Mouse (Mus musculus): ENCODE results near the gene Trap1. TPM values are rescaled to one million over a fixed set of nuclear protein-coding genes. Genes with fewer than 3 reads are reported as not detected.
A peak's percentile ranks its signal among the peaks of the same experiment; 100 is the strongest.
"Not testable (repeated sequence)": the region's sequence is repeated elsewhere in the genome, so short reads cannot be mapped to it uniquely, and the experiment has no call there.

Gene Trap1
- polyA plus RNA-seq, 1 experiment from 2014 or later, result 82.8 TPM

DNA sequence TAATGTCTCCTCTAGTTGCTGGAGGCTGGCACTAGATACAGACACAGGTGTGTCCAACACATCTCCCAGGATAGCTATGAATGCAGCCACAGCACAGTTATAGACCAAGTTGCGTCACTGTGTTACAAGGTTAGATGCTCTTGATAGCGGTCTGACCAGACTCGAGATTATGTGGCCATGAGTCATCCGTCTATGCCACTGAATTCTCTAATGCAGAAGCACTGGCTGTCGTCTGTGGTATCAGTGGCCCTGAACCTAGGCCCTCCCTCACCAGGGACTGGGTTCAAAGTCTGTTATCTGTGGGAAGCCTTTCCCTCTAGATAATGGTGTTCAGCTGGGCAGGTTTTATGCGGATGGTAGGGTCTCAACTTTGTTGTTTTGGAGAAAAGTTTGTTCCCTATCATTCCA is 45.3 kb downstream of the Trap1 start:
- H3K9me3 ChIP-seq (replicated peaks; ENCODE audit: control insufficient read depth, low read length), result no peaks in the 10 kb centered on the region
- H3K27ac ChIP-seq (ENCODE audit: low read length), result no peak overlapping the region; the same call in 1 of the 2 replicates
- H3K4me3 ChIP-seq (ENCODE audit: low read depth, low read length), result no peak overlapping the region
- no peaks in the 10 kb centered on the region for H3K27me3 ChIP-seq (ENCODE audit: control insufficient read depth, insufficient read depth, low read depth, low read length)
- no peak overlapping the region for H3K4me2 ChIP-seq (ENCODE audit: low read depth, low read length)
- H3K36me3 ChIP-seq (ENCODE audit: control insufficient read depth, insufficient read depth), result no peaks in the 10 kb centered on the region
- H3K4me1 ChIP-seq (ENCODE audit: control insufficient read depth, low read depth, low read length), result peaks cover 22% of the 10 kb centered on the region
- H3K9ac ChIP-seq (ENCODE audit: low read depth, low read length), result no peak overlapping the region
- ATAC-seq (ENCODE audit: low read depth), result peak; percentile 44; the same call in 1 of the 2 replicates
- 24% methylated on average over 6 of the region's 6 CpGs for WGBS (ENCODE audit: insufficient replicate concordance)

DNA sequence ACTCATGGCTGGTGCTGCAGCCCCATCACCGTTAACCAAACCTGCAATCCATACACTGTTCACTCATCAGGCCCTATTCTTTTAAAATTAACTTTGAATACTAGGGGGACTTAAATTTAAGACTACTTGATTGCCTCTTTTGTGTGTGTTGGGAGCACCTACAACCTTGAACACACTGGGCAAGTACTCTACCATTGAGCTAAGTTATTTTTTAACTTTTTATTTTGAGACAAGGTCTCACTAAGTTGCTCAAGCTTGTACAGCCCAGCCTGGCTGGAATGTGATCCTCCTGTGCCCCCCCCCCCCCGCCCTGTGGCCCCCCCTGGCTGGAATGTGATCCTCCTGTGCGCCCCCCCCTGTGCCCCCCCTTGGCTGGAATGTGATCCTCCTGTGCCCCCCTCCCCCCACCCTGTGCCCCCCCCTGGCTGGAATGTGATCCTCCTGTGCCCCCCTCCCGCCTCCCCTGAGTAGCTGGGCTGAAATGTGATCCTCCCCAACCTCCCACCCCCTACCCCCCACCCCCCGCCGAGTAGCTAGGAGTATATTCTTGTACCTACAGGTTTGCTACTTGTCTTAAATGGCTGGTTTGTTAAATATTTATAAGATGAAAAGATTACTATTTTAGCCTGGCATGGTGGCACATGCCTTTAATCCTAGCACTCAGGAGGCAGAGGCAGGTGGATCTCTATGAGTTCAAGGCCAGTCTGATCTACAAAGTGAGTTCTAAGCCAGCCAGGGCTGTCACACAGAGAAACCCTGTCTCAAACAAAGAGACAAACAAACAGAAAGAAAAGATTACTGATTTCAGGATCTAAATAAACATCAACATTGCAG is 46.0 kb downstream of the Trap1 start:
- Histone ChIP-seq H3K4me2 (ENCODE audit: low read depth, low read length) (no peak overlapping the region), H3K36me3 (ENCODE audit: control insufficient read depth, insufficient read depth) (no peaks in the 10 kb centered on the region), H3K9ac (ENCODE audit: low read depth, low read length) (no peak overlapping the region), H3K4me1 (ENCODE audit: control insufficient read depth, low read depth, low read length) (peaks cover 22% of the 10 kb centered on the region), H3K4me3 (ENCODE audit: low read depth, low read length) (no peak overlapping the region), H3K27ac (ENCODE audit: low read length) (no peak overlapping the region; the same call in 1 of the 2 replicates), H3K9me3 (replicated peaks; ENCODE audit: control insufficient read depth, low read length) (no peaks in the 10 kb centered on the region), H3K27me3 (ENCODE audit: control insufficient read depth, insufficient read depth, low read depth, low read length) (no peaks in the 10 kb centered on the region)
- 62% methylated on average over 6 of the region's 6 CpGs for WGBS (ENCODE audit: insufficient replicate concordance)
- ATAC-seq (ENCODE audit: low read depth), result no peak

DNA sequence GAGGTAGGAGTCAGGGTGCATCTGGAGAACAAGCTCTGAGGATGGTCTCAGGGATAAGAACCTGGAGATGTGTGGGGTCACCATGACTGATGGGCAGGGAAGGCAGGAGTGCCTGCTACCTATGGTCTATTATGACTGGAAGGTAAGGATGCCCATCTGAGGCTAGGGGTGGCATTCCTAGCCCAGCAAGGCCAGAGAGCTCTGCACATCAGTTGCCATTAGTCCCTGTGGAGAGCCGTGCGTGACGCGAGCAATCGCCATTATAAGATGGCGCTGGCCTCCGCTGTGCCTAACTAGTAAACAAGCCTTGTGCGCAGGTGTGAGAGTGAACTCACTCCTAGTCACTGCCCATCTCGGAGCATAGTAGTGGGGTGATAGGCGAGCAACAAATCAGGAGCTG is 47.1 kb downstream of the Trap1 start:
- Histone ChIP-seq H3K9me3 (replicated peaks; ENCODE audit: control insufficient read depth, low read length) (no peaks in the 10 kb centered on the region), H3K4me1 (ENCODE audit: control insufficient read depth, low read depth, low read length) (peaks cover 22% of the 10 kb centered on the region), H3K9ac (ENCODE audit: low read depth, low read length) (no peak overlapping the region), H3K4me3 (ENCODE audit: low read depth, low read length) (no peak overlapping the region), H3K4me2 (ENCODE audit: low read depth, low read length) (no peak overlapping the region), H3K27me3 (ENCODE audit: control insufficient read depth, insufficient read depth, low read depth, low read length) (no peaks in the 10 kb centered on the region), H3K27ac (ENCODE audit: low read length) (no peak overlapping the region), H3K36me3 (ENCODE audit: control insufficient read depth, insufficient read depth) (no peaks in the 10 kb centered on the region)
- WGBS (ENCODE audit: insufficient replicate concordance), result 77% methylated on average over 10 of the region's 10 CpGs
- ATAC-seq (ENCODE audit: low read depth), result no peak

DNA sequence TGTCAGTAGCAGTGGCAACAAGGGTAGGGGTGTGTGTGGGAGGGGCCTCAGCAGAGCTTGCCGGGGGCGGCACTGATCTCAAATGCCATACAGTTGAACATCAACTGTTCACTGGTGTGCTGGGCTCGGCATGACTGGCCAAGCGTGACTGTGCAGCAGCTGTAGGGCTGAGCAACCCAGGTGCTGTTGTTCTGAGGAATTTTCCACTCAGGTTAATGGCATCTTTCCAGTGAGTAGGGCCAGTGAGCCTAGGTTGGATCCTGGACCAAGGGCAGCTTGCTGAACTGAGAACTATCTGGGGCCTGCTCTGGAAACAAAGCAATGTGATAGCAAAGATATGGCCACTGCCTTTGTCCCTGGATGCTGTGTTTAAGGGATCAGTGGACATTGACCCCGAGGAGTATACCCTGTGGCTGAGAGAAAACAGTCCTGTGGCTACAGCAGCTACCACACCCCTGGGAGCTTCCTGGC is 48.2 kb downstream of the Trap1 start:
- 61% methylated on average over 5 of the region's 5 CpGs for WGBS (ENCODE audit: insufficient replicate concordance)

DNA sequence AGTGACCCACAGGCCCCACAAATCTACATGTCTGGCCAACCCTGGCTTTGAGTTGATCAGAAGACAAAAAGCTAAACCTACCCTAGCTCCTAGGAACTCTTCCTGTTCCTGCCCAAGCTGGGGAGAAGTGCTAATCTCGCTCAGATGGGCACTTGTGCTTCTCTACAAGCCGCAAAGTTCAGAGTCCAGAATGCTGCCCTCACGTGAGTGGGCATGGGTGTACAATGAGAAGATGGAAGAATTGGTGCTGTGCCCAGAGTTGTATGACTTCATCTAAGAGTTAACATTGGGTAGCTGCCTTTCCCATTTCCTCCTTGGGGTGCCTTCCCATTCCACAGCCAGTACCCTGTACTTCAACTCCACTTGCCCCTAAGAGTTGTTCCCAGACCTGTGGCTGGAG is 50.4 kb downstream of the Trap1 start:
- Histone ChIP-seq H3K4me1 (ENCODE audit: control insufficient read depth, low read depth, low read length) (peaks cover 2% of the 10 kb centered on the region), H3K4me3 (ENCODE audit: low read depth, low read length) (no peak overlapping the region), H3K27me3 (ENCODE audit: control insufficient read depth, insufficient read depth, low read depth, low read length) (no peaks in the 10 kb centered on the region), H3K9ac (ENCODE audit: low read depth, low read length) (no peak overlapping the region), H3K9me3 (replicated peaks; ENCODE audit: control insufficient read depth, low read length) (no peaks in the 10 kb centered on the region), H3K36me3 (ENCODE audit: control insufficient read depth, insufficient read depth) (no peaks in the 10 kb centered on the region), H3K4me2 (ENCODE audit: low read depth, low read length) (no peak overlapping the region), H3K27ac (ENCODE audit: low read length) (no peak overlapping the region)
- ATAC-seq (ENCODE audit: low read depth), result no peak
- WGBS (ENCODE audit: insufficient replicate concordance), result 60% methylated on average over 3 of the region's 3 CpGs

More for the DNA sequence above, 48.2 kb downstream of the Trap1 start:
- Histone ChIP-seq H3K27ac (ENCODE audit: low read length) (no peak overlapping the region), H3K4me3 (ENCODE audit: low read depth, low read length) (no peak overlapping the region), H3K27me3 (ENCODE audit: control insufficient read depth, insufficient read depth, low read depth, low read length) (no peaks in the 10 kb centered on the region), H3K4me1 (ENCODE audit: control insufficient read depth, low read depth, low read length) (peaks cover 20% of the 10 kb centered on the region), H3K9me3 (replicated peaks; ENCODE audit: control insufficient read depth, low read length) (no peaks in the 10 kb centered on the region), H3K9ac (ENCODE audit: low read depth, low read length) (no peak overlapping the region), H3K4me2 (ENCODE audit: low read depth, low read length) (no peak overlapping the region), H3K36me3 (ENCODE audit: control insufficient read depth, insufficient read depth) (no peaks in the 10 kb centered on the region)
- 0 out of 2 replicates have a peak, but pooled peaks have one; percentile 9 for ATAC-seq (ENCODE audit: low read depth)

DNA sequence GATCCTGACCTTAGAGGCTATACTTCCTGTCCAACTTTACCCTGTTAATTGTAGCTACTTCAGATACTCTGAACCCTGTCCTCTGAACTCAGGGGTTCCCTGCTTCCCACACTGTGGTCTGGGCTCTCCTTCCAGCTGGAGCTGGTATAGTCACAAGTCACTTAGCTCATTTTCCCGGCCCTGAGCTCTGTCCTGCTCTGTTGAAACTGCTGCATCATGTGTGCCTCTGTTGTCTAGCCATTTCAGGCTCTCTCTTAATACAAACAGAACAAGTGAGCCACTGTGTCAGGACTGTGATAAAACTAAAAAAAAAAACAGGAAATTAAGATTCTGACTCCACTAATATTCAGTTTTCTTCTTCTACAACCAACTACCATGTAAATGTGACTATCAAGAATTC is 51.0 kb downstream of the Trap1 start:
- H3K9me3 ChIP-seq (replicated peaks; ENCODE audit: control insufficient read depth, low read length), result no peaks in the 10 kb centered on the region
- no peak overlapping the region for H3K9ac ChIP-seq (ENCODE audit: low read depth, low read length)
- ATAC-seq (ENCODE audit: low read depth), result no peak
- H3K4me3 ChIP-seq (ENCODE audit: low read depth, low read length), result no peak overlapping the region
- H3K4me1 ChIP-seq (ENCODE audit: control insufficient read depth, low read depth, low read length), result no peaks in the 10 kb centered on the region
- 29% methylated on average over 1 of the region's 1 CpGs for WGBS (ENCODE audit: insufficient replicate concordance)
- H3K27ac ChIP-seq (ENCODE audit: low read length), result no peak overlapping the region
- no peaks in the 10 kb centered on the region for H3K36me3 ChIP-seq (ENCODE audit: control insufficient read depth, insufficient read depth)
- H3K27me3 ChIP-seq (ENCODE audit: control insufficient read depth, insufficient read depth, low read depth, low read length), result no peaks in the 10 kb centered on the region
- H3K4me2 ChIP-seq (ENCODE audit: low read depth, low read length), result no peak overlapping the region

DNA sequence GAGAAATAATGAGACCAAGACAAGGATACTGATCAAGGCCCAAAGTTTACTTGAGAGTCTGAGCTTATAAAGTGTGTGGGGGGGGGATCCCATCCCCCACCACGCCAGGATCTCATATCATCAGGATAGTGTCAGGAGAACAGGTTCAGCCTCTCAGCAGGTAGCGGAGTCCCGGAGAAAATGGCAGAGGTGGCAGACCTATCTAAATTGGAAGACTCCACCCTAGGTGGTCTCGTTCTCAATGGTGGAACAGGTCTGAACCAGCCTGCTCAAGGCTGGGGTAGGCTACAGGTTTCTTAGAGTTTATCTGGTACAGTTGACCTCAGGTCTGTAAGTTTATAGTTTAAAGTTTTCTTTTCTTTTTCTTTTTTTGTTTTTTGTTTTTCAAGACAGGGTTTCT is 54.9 kb downstream of the Trap1 start:
- H3K36me3 ChIP-seq (ENCODE audit: control insufficient read depth, insufficient read depth), result no peaks in the 10 kb centered on the region
- no peaks in the 10 kb centered on the region for H3K9me3 ChIP-seq (replicated peaks; ENCODE audit: control insufficient read depth, low read length)
- no peaks in the 10 kb centered on the region for H3K4me1 ChIP-seq (ENCODE audit: control insufficient read depth, low read depth, low read length)
- no peak overlapping the region for H3K4me3 ChIP-seq (ENCODE audit: low read depth, low read length)
- H3K9ac ChIP-seq (ENCODE audit: low read depth, low read length), result no peak overlapping the region
- no peak overlapping the region for H3K4me2 ChIP-seq (ENCODE audit: low read depth, low read length)
- H3K27me3 ChIP-seq (ENCODE audit: control insufficient read depth, insufficient read depth, low read depth, low read length), result no peaks in the 10 kb centered on the region
- 69% methylated on average over 4 of the region's 4 CpGs for WGBS (ENCODE audit: insufficient replicate concordance)
- no peak overlapping the region for H3K27ac ChIP-seq (ENCODE audit: low read length)
- ATAC-seq (ENCODE audit: low read depth), result no peak

DNA sequence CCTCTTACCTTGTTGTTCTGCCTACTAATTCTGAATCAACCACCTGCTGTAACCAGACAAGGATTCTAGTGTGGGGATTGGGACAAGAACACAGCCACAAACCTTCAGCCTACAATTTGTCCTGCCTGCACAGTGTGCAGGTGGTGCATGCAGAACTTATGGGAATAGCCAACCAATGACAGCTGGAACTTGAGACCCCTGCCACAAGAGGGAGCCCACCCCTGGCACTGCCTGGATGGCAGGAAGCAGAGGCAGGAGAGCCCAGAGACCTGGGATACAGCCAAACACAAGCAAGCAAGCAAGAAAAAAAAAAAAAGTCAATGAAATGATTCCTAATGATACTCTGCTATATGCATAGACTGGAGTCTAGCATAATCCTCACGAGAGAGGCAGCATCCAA is 56.4 kb downstream of the Trap1 start:
- Histone ChIP-seq H3K4me1 (ENCODE audit: control insufficient read depth, low read depth, low read length) (no peaks in the 10 kb centered on the region), H3K9me3 (replicated peaks; ENCODE audit: control insufficient read depth, low read length) (no peaks in the 10 kb centered on the region), H3K27me3 (ENCODE audit: control insufficient read depth, insufficient read depth, low read depth, low read length) (no peaks in the 10 kb centered on the region), H3K4me3 (ENCODE audit: low read depth, low read length) (no peak overlapping the region), H3K36me3 (ENCODE audit: control insufficient read depth, insufficient read depth) (no peaks in the 10 kb centered on the region), H3K4me2 (ENCODE audit: low read depth, low read length) (no peak overlapping the region), H3K27ac (ENCODE audit: low read length) (no peak overlapping the region), H3K9ac (ENCODE audit: low read depth, low read length) (no peak overlapping the region)
- no peak for ATAC-seq (ENCODE audit: low read depth)
- 43% methylated on average over 1 of the region's 1 CpGs for WGBS (ENCODE audit: insufficient replicate concordance)

DNA sequence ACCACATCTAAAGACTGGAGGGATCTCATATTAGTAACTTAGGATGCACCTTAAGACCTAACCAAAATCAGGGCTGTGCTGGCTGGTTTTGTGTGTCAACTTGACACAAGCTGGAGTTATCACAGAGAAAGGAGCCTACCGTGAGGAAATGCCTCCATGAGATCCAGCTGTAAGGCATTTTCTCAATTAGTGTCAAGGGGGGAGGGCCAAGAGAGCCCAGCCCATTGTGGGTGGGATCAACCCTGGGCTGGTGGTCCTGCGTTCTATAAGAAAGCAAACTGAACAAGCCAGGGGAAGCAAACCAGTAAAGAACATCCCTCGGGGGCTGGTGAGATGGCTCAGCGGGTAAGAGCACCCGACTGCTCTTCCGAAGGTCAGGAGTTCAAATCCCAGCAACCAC is 60.2 kb downstream of the Trap1 start:
- H3K4me3 ChIP-seq (ENCODE audit: low read depth, low read length); H3K4me2 ChIP-seq (ENCODE audit: low read depth, low read length); H3K4me1 ChIP-seq (ENCODE audit: control insufficient read depth, low read depth, low read length); H3K36me3 ChIP-seq (ENCODE audit: control insufficient read depth, insufficient read depth); H3K27me3 ChIP-seq (ENCODE audit: control insufficient read depth, insufficient read depth, low read depth, low read length); H3K9me3 ChIP-seq (replicated peaks; ENCODE audit: control insufficient read depth, low read length); ATAC-seq (ENCODE audit: low read depth); H3K27ac ChIP-seq (ENCODE audit: low read length); H3K9ac ChIP-seq (ENCODE audit: low read depth, low read length): not testable (repeated sequence)
- 74% methylated on average over 6 of the region's 6 CpGs for WGBS (ENCODE audit: insufficient replicate concordance)

All from liver, embryonic 16.5 days (tissue).